Mouse (Mus musculus) heart, postnatal 4 days (tissue): ENCODE measurements around the gene Mymk. TPM values are rescaled to one million over a fixed set of nuclear protein-coding genes. Genes with fewer than 3 reads are reported as not detected.

Experiments used
- DNase-seq: peaks from one replicate; pipeline ENCODE4 v3.0.0; 2021
- total RNA-seq, 2 experiments: library from RNA; stranded (reverse); gene quantifications; 2 replicates each; pipeline ENCODE4 v1.2.3; 2021

The Mymk gene
- total RNA-seq, 2 experiments from 2014 or later, result not detected

- DNase-seq, result no peak
These were observed 39.6 kb downstream of the Mymk start for GRCm38 (mm10) chr2:27032361-27032760.

DNA sequence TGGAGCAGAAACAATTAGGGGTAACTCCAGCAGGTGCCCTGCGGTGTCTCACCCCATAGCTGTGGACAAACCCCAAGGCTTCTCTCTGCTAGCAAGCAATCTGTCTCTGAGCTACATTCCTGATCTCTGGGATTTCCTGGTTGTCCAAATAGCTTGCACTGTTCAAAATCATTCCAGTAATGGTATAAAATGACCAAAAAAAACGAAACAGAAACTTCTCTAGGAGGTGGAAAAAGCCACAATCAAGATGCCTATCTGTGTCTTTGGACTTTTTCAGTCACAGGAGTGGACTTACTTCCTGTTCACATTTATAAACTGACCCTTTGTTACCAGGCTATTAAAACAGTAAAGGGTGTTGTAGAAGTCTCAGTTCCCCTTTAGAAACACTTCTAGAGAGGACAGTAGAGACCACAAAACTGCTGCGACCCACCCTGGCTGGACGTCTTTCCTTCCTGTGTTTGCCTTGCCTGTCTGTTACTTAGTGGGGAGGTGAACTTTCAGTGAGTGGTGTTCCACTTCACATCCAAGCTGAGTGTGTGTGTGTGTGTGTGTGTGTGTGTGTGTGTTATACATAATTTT, 43.5 kb downstream of the Mymk start:
- no peak for DNase-seq

GRCm38 (mm10) chr2:27027618-27028436, 44.2 kb downstream of the Mymk start, which contains the start of gene Slc2a6:
Gene Slc2a6, minus strand, starts transcription at chr2:27027998.
- peak; percentile 86 for DNase-seq

DNA sequence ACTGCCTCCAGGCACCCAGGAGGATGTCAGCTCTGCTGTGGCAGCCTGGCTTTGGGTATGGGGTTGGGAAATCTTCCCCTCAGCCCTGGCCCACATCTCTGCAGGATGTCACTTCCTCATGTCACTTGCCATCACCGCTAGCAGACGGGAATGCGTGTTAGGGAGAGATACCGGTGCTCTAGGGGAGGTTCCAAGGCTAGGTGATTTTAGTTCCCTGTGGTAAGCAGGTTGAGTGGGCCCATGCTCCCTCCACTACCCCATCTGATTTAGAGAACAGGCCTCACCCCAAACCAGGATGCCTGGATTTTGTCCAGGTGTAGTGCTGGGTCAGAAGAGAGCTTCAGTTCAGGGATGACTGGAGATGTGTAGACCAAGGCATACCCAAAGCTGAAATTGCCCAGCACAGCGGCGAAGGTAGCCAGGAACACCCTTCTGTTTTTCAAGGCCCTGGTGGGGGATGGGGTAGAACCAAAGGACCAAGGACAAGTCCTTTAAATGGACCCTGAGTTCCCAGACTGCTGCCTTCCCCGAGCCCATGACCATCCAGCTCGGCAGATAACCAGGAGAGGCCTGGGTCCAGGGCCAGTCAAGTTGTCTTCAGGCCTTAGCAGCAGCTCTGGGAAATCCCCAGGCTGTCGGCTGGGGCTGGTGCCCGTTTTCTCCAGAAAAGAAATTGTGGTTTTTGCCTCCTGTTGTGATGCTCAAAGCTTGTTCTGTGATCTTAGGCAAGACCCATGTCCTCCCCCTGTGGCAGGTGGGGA, 44.9 kb downstream of the Mymk start:
- DNase-seq, result no peak

DNA sequence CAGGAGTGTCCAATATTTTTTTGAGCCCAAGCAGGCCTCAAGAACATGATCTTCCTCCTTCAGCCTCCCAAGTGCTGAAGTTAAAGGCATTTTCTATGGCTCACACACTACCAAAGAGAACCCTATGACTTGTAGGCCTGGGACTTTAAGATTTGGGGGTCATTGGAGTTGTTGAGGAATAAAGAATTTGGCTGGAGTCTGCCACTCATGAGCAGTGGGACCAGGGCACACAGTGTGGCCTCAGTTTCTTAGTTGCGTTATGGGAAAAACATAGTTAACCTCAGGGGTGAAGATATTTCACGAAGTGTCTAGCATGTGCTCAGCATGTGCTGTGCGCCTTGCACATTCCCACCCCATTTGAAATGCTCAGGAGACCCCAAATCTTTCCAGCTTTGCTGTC, 45.6 kb downstream of the Mymk start:
- no peak for DNase-seq

GRCm38 (mm10) chr2:27025545-27025944, 46.4 kb downstream of the Mymk start:
- DNase-seq, result no peak

- DNase-seq, result no peak
These were observed 47.8 kb downstream of the Mymk start for GRCm38 (mm10) chr2:27024136-27024535.

GRCm38 (mm10) chr2:27022612-27023011, 49.4 kb downstream of the Mymk start:
- no peak for DNase-seq

- no peak for DNase-seq
These were observed 50.9 kb downstream of the Mymk start for GRCm38 (mm10) chr2:27021103-27021502.

GRCm38 (mm10) chr2:27019530-27019929, 52.4 kb downstream of the Mymk start:
- DNase-seq, result no peak

DNA sequence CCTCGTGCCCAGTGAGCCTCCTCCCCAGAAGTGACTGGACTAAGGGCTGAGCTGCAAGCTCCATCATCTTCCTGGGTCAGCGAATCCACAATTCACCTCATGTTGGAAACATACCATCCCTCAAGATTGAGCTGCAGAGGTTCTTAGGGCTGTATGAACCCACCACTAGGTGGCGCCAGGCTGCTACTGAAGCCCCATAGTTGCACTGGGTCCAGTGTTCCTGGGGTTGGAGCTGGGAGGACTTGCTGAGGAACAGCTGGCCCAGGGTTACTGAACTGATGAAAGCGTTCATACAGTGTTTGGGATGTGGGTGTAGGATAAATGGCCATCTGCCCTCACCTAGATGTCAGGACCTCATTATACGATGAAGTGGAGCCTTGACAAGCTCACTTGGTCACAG, 54.2 kb downstream of the Mymk start:
- DNase-seq, result peak; percentile 83

Other genes with a start within 250 kb of the Mymk start
- gene Abo, start 207.2 kb downstream of the Mymk start, total RNA-seq, result not detected
- gene Surf6, start 169.3 kb downstream of the Mymk start, total RNA-seq, result 10 to 100 TPM; 14.7 to 15.7 TPM
- gene Med22, start 161.5 kb downstream of the Mymk start, total RNA-seq, result 10 to 100 TPM; 30.2 to 36.1 TPM
- gene Rpl7a, start 161.4 kb downstream of the Mymk start, total RNA-seq, result 100 to 1,000 TPM; 414 to 433 TPM
- 10 to 100 TPM; 16.4 to 17.4 TPM for gene Surf2, start 155.8 kb downstream of the Mymk start, total RNA-seq
- 10 to 100 TPM; 40.7 to 41.9 TPM for gene Surf1, start 155.6 kb downstream of the Mymk start, total RNA-seq
- gene Surf4, start 138.3 kb downstream of the Mymk start, total RNA-seq, result 100 to 1,000 TPM; 110 to 117 TPM
- gene Stkld1, start 138.1 kb downstream of the Mymk start, total RNA-seq, result not detected
- 10 to 100 TPM; 19.1 to 20.4 TPM for gene Rexo4, start 107.8 kb downstream of the Mymk start, total RNA-seq
- gene Adamts13, start 98.8 kb downstream of the Mymk start, total RNA-seq, result not detected
- 10 to 100 TPM; 28.0 to 29.7 TPM for gene Cacfd1, start 62.3 kb downstream of the Mymk start, total RNA-seq
- gene Slc2a6, start 44.2 kb downstream of the Mymk start, total RNA-seq, result under 1 TPM; 0.18 to 0.24 TPM
- gene Adamtsl2, start 7.2 kb upstream of the Mymk start, total RNA-seq, result 10 to 100 TPM; 10.6 to 11.4 TPM
- under 1 TPM; 0.55 to 0.65 TPM for gene Fam163b, start 70.3 kb upstream of the Mymk start, total RNA-seq
- 1 to 10 TPM; 1.1 to 1.8 TPM for gene Dbh, start 93.1 kb upstream of the Mymk start, total RNA-seq
- gene Sardh, start 176.2 kb upstream of the Mymk start, total RNA-seq, result 10 to 100 TPM; 20.4 to 24.9 TPM